Mouse (Mus musculus): ENCODE data around the gene Ang. TPM values are rescaled to one million over a fixed set of nuclear protein-coding genes. Genes with fewer than 3 reads are reported as not detected.

Ang gene
- total RNA-seq (2021) = 1 to 10 TPM; 4.0 TPM
- long read RNA-seq, experiment 1 = 0 reads
- long read RNA-seq, experiment 2 = 0 reads

GRCm38 (mm10) chr14:51090921-51091900, at the start of gene Ang, which contains the start of gene Rnase4:
Ang (plus strand) TSS chr14:51091150.
Rnase4 (plus strand) TSS chr14:51091077.
- Histone ChIP-seq H3K27ac (peak within 1 kb of the TSS; percentile 86), H3K4me3 (peak within 1 kb of the TSS; percentile 87)
- intact Hi-C loops (cut with DNase I) = no loop called here
- no peak for TF ChIP-seq CTCF (IDR thresholded peaks at IDR 0.05)
- peak; percentile 85 for DNase-seq

DNA sequence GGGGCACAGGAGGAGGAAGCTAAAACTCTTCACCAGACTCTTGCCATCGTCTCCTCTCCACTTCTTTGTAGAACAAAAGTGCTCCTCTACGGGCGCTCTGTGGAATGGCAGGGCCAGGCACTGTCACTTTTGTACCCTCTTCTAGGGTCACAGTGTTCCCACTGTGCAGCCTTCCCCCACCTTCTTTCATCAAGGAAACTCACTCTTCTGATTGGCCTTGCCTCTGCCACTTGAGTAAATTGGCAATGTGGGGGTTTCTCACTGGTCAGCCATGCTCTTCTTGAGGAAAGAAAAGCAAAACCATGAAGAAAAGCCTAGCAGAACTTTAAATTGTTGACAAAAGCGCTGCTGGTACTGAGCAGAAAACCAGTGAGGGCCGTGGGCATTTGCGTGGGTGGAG, 49.2 kb upstream of the Ang start, which contains the start of gene Rnase9:
Gene Rnase9 (minus strand): TSS at position 101 of the 400 bp plus-strand sequence.
- no peak for TF ChIP-seq CTCF (IDR thresholded peaks at IDR 0.05)
- intact Hi-C loops (cut with DNase I) = no loop called here
- H3K27ac ChIP-seq = no peak within 1 kb of the TSS

GRCm38 (mm10) chr14:51047846-51048245, 43.1 kb upstream of the Ang start:
- TF ChIP-seq CTCF (IDR thresholded peaks at IDR 0.05) = no peak
- intact Hi-C loops (cut with DNase I) = no loop called here
- no peak overlapping the region for H3K27ac ChIP-seq
- H3K4me3 ChIP-seq = no peak overlapping the region
- DNase-seq = no peak

More for the DNA sequence above, 49.2 kb upstream of the Ang start, which contains the start of gene Rnase9:
- no peak for DNase-seq
- H3K4me3 ChIP-seq = no peak within 1 kb of the TSS

GRCm38 (mm10) chr14:51050063-51050462, 40.9 kb upstream of the Ang start, which contains the start of gene Rnase11:
Rnase11 (minus strand) TSS chr14:51050163.
- H3K27ac ChIP-seq = no peak within 1 kb of the TSS
- TF ChIP-seq CTCF (IDR thresholded peaks at IDR 0.05) = no peak
- intact Hi-C loops (cut with DNase I) = no loop called here
- no peak within 1 kb of the TSS for H3K4me3 ChIP-seq
- no peak for DNase-seq

GRCm38 (mm10) chr14:51051941-51052340, 39.0 kb upstream of the Ang start:
- no peak for TF ChIP-seq CTCF (IDR thresholded peaks at IDR 0.05)
- no peak for DNase-seq
- intact Hi-C loops (cut with DNase I) = no loop called here
- Histone ChIP-seq H3K27ac (no peak overlapping the region), H3K4me3 (no peak overlapping the region)

- no peak for TF ChIP-seq CTCF (IDR thresholded peaks at IDR 0.05)
- DNase-seq = no peak
- Histone ChIP-seq H3K27ac (no peak overlapping the region), H3K4me3 (no peak overlapping the region)
- intact Hi-C loops (cut with DNase I) = no loop called here
Measured at GRCm38 (mm10) chr14:51053176-51053575, 37.8 kb upstream of the Ang start.

DNA sequence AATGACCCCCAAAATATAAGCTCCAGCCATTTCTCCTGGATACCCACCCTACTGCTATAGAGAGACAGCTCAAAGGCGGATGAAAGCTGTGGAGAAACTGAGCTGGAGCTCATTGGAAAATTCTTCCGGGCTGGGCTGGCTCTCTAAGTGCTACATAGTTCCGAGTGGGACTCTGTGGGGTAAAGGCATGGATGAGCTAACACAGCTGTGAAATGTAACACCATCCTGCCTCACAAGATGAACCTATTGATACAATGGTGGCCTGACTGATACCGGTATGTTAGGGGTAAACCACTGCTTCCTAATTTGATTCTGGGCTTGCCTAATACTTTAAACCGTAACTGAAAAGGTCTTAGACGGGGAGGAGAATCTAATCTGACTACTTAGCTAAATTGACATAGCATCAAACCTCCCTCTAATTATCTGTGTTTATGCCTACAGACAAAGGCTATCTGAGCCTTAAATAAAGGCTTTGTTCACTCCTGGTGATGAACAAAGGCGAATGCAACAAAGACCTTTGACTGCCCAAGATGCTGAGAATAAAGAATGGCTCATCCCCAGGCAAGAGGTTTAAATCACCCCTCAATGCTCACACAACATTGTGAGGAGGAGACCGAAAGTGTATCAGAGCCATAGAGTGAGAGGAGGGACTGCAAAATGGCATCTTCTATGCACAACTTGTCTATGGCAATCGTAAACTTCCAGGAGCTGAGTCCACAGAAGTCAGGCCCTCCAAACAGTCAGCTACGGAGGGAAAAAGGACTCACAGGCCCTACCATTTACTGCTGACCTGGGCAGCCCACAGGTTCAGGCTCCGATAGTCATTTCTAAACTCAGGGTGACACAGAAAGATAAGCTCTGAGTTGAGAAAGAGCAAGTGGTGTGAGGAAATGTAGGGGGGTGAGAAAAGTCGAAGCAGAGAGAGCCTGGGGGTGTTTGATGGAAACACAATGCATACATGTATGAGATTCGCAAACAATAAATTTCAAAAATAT, 36.4 kb upstream of the Ang start:
- TF ChIP-seq CTCF (IDR thresholded peaks at IDR 0.05) = no peak

DNA sequence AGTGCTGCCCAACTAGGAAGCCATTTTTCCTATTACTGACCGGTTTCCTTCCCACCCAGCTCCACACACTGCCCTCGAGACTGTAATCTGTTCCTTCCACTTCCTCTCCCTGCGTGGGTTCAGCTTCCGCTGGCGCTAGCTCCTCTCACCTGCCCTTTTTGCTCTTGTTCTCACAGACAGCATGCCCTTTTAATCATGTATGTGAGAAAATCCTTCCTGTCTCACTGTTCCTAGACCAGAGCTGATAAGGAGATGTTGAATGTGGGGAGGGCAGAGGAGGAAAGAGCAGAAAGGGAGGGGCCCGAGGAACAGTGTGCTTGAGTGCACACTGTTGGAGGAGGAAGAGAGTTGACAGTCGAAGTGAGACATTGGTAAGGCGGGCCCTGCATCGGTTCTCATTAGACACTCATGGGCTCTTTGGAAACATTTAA, 33.5 kb upstream of the Ang start, which contains the start of gene Rnase12:
Gene Rnase12 (minus strand): TSS at position 261 of the 431 bp plus-strand sequence.
- DNase-seq = no peak
- H3K27ac ChIP-seq = no peak within 1 kb of the TSS
- intact Hi-C loops (cut with DNase I) = no loop called here
- H3K4me3 ChIP-seq = no peak within 1 kb of the TSS
- TF ChIP-seq CTCF (IDR thresholded peaks at IDR 0.05) = no peak

More for the DNA sequence above, 36.4 kb upstream of the Ang start:
- H3K4me3 ChIP-seq = no peak overlapping the region
- no peak for DNase-seq
- intact Hi-C loops (cut with DNase I) = no loop called here
- H3K27ac ChIP-seq = no peak overlapping the region

DNA sequence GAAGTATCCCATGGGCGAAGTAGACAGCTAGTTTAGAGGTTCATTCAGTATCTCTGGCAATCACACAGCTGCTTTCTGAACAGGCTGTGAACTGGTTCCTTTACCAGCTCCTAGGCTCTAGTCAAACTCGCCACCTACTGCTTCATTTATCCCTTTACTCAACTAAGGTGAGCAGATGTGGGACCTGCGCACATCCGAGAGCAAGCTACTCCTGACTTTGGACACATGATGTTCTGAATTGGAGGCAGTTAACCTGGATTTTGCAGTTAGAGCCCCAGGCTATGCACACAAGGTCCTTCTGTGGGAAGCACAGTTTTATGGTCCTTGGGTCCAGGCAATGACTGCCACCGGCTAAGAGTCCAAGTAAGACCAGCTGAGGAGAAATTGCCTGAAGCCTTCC, 30.2 kb upstream of the Ang start:
- Histone ChIP-seq H3K27ac (no peak overlapping the region), H3K4me3 (no peak overlapping the region)
- intact Hi-C loops (cut with DNase I) = loop anchor here (10.0 kb wide), 1 partner anchor 166 kb away; the partner anchor contains the start of gene Klhl33
- DNase-seq = no peak
- no peak for TF ChIP-seq CTCF (IDR thresholded peaks at IDR 0.05)

- no peak for TF ChIP-seq CTCF (IDR thresholded peaks at IDR 0.05)
- H3K4me3 ChIP-seq = no peak overlapping the region
- no peak overlapping the region for H3K27ac ChIP-seq
- intact Hi-C loops (cut with DNase I) = loop anchor here (10.0 kb wide), 1 partner anchor 174 kb away; the partner anchor contains the start of gene Klhl33
- no peak for DNase-seq
Measured at GRCm38 (mm10) chr14:51068956-51069355, 22.0 kb upstream of the Ang start.

DNA sequence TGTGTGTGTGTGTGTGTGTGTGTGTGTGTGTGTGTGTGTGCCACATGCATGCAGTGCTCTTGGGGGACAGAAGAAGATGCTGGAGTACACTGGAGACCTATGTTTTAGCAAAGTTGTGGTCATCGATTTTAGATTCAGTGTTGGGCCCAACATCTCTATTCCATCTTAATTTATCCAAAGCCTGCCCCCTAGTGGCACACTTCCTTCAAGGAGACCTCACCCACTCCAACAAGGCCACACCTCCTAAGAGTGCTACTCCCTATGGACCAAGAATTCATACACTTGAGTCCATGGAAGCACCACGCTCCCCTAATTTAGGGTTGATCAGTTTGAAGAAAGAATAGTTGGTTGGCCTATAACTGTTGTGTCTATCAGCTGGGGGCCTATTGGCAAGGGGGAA, 21.3 kb upstream of the Ang start:
- intact Hi-C loops (cut with DNase I) = loop anchor here (10.0 kb wide), 1 partner anchor 175 kb away; the partner anchor contains the start of gene Klhl33
- DNase-seq = peak; percentile 32

DNA sequence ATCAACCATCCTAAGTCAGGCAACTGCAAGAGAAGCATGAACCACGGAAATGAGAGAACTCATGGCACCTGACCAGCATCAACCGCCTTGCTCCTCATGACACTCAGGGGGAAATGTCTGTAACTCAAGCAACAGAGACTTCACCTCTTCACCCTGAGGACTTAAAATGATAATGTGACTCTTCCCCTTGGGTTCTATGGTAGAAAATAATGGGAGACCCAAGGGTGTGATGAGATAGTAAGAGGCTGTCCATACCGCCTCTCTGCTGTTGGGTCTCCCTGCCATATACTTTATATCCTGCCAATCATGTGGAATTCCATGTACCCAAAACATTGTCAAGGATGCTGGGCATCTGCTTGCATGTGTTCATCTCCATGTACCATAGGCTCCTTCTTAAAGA, 16.6 kb upstream of the Ang start, which contains the start of gene Olfr750:
Gene Olfr750 (minus strand): TSS at position 101 of the 400 bp plus-strand sequence.
- no peak for TF ChIP-seq CTCF (IDR thresholded peaks at IDR 0.05)
- DNase-seq = no peak
- no peak within 1 kb of the TSS for H3K4me3 ChIP-seq
- no peak within 1 kb of the TSS for H3K27ac ChIP-seq
- intact Hi-C loops (cut with DNase I) = no loop called here

More for the DNA sequence above, 21.3 kb upstream of the Ang start:
- peak; percentile 41 for TF ChIP-seq CTCF (IDR thresholded peaks at IDR 0.05)
- no peak overlapping the region for H3K27ac ChIP-seq
- H3K4me3 ChIP-seq = no peak overlapping the region
